Mouse (Mus musculus): ENCODE data around the gene Yrdc. TPM values are rescaled to one million over a fixed set of nuclear protein-coding genes. Genes with fewer than 3 reads are reported as not detected.

Gene Yrdc
- polyA plus RNA-seq, 1 experiment: 78.9 TPM

GRCm38 (mm10) chr4:124872719-124873118, 22.2 kb downstream of the Yrdc start:
- H3K27me3 ChIP-seq (ENCODE audit: control insufficient read depth, insufficient read depth, insufficient read length): no peaks in the 10 kb centered on the region
- no peaks in the 10 kb centered on the region for H3K79me2 ChIP-seq (ENCODE audit: control insufficient read depth, insufficient read depth)
- no peaks in the 10 kb centered on the region for H3K79me3 ChIP-seq (ENCODE audit: low read depth)
- no peak overlapping the region for H3ac ChIP-seq (ENCODE audit: control insufficient read depth, insufficient read length, low read depth)
- H3K4me3 ChIP-seq (ENCODE audit: insufficient read depth, poor library complexity, severe bottlenecking): no peak overlapping the region
- no peak for TF ChIP-seq FOSL1 (IDR thresholded peaks at IDR 0.05; ENCODE audit: insufficient read depth, low read length, poor library complexity, severe bottlenecking)
- no peaks in the 10 kb centered on the region for H3K36me3 ChIP-seq (ENCODE audit: control insufficient read depth, insufficient read depth)

- Histone ChIP-seq H3K79me2 (ENCODE audit: control insufficient read depth, insufficient read depth) (no peaks in the 10 kb centered on the region), H3K36me3 (ENCODE audit: control insufficient read depth, insufficient read depth) (no peaks in the 10 kb centered on the region), H3K79me3 (ENCODE audit: low read depth) (no peaks in the 10 kb centered on the region), H3ac (ENCODE audit: control insufficient read depth, insufficient read length, low read depth) (no peak within 1 kb of the TSS), H3K4me3 (ENCODE audit: insufficient read depth, poor library complexity, severe bottlenecking) (no peak within 1 kb of the TSS), H3K27me3 (ENCODE audit: control insufficient read depth, insufficient read depth, insufficient read length) (peaks cover 35% of the 10 kb centered on the region)
- TF ChIP-seq CEBPB (IDR thresholded peaks at IDR 0.05; ENCODE audit: low read depth): no peak
- TF ChIP-seq MYOD1 (IDR thresholded peaks at IDR 0.05; ENCODE audit: control insufficient read depth, insufficient read length, low read depth): no peak
- TF ChIP-seq FOSL1 (IDR thresholded peaks at IDR 0.05; ENCODE audit: insufficient read depth, low read length, poor library complexity, severe bottlenecking): no peak
- TF ChIP-seq USF1 (IDR thresholded peaks at IDR 0.05; ENCODE audit: low read depth): no peak
- TF ChIP-seq MAX (IDR thresholded peaks at IDR 0.05): no peak
- TF ChIP-seq MYOG (IDR thresholded peaks at IDR 0.05; ENCODE audit: control insufficient read depth, extremely low read depth, insufficient read length): no peak
- TF ChIP-seq CTCF (IDR thresholded peaks at IDR 0.05; ENCODE audit: control insufficient read depth, insufficient read depth, insufficient read length): no peak
These were observed 30.1 kb downstream of the Yrdc start, which contains the start of gene Epha10 for GRCm38 (mm10) chr4:124880599-124880998. Gene Epha10, plus strand, starts transcription at chr4:124880899.

GRCm38 (mm10) chr4:124881341-124881908, 30.9 kb downstream of the Yrdc start:
- Histone ChIP-seq H3K36me3 (ENCODE audit: control insufficient read depth, insufficient read depth) (no peaks in the 10 kb centered on the region), H3ac (ENCODE audit: control insufficient read depth, insufficient read length, low read depth) (no peak overlapping the region), H3K79me3 (ENCODE audit: low read depth) (no peaks in the 10 kb centered on the region), H3K4me3 (ENCODE audit: insufficient read depth, poor library complexity, severe bottlenecking) (no peak overlapping the region), H3K79me2 (ENCODE audit: control insufficient read depth, insufficient read depth) (no peaks in the 10 kb centered on the region), H3K27me3 (ENCODE audit: control insufficient read depth, insufficient read depth, insufficient read length) (peaks cover 43% of the 10 kb centered on the region)
- TF ChIP-seq MYOG (IDR thresholded peaks at IDR 0.05; ENCODE audit: control insufficient read depth, extremely low read depth, insufficient read length) (no peak), USF1 (IDR thresholded peaks at IDR 0.05; ENCODE audit: low read depth) (no peak), CEBPB (IDR thresholded peaks at IDR 0.05; ENCODE audit: low read depth) (no peak)

GRCm38 (mm10) chr4:124882151-124882729, 31.8 kb downstream of the Yrdc start:
- no peak for TF ChIP-seq CTCF (IDR thresholded peaks at IDR 0.05; ENCODE audit: control insufficient read depth, insufficient read depth, insufficient read length)
- no peaks in the 10 kb centered on the region for H3K79me3 ChIP-seq (ENCODE audit: low read depth)
- H3ac ChIP-seq (ENCODE audit: control insufficient read depth, insufficient read length, low read depth): no peak overlapping the region
- peaks cover 46% of the 10 kb centered on the region for H3K27me3 ChIP-seq (ENCODE audit: control insufficient read depth, insufficient read depth, insufficient read length)
- H3K36me3 ChIP-seq (ENCODE audit: control insufficient read depth, insufficient read depth): no peaks in the 10 kb centered on the region
- no peak overlapping the region for H3K4me3 ChIP-seq (ENCODE audit: insufficient read depth, poor library complexity, severe bottlenecking)
- no peaks in the 10 kb centered on the region for H3K79me2 ChIP-seq (ENCODE audit: control insufficient read depth, insufficient read depth)

- no peaks in the 10 kb centered on the region for H3K79me3 ChIP-seq (ENCODE audit: low read depth)
- peaks cover 53% of the 10 kb centered on the region for H3K27me3 ChIP-seq (ENCODE audit: control insufficient read depth, insufficient read depth, insufficient read length)
- H3ac ChIP-seq (ENCODE audit: control insufficient read depth, insufficient read length, low read depth): no peak overlapping the region
- H3K36me3 ChIP-seq (ENCODE audit: control insufficient read depth, insufficient read depth): no peaks in the 10 kb centered on the region
- TF ChIP-seq MYOG (IDR thresholded peaks at IDR 0.05; ENCODE audit: control insufficient read depth, extremely low read depth, insufficient read length): no peak
- no peak for TF ChIP-seq MYOD1 (IDR thresholded peaks at IDR 0.05; ENCODE audit: control insufficient read depth, insufficient read length, low read depth)
- no peak for TF ChIP-seq USF1 (IDR thresholded peaks at IDR 0.05; ENCODE audit: low read depth)
- TF ChIP-seq MAX (IDR thresholded peaks at IDR 0.05): no peak
- TF ChIP-seq FOSL1 (IDR thresholded peaks at IDR 0.05; ENCODE audit: insufficient read depth, low read length, poor library complexity, severe bottlenecking): no peak
- TF ChIP-seq CTCF (IDR thresholded peaks at IDR 0.05; ENCODE audit: control insufficient read depth, insufficient read depth, insufficient read length): no peak
- no peak for TF ChIP-seq CEBPB (IDR thresholded peaks at IDR 0.05; ENCODE audit: low read depth)
- no peaks in the 10 kb centered on the region for H3K79me2 ChIP-seq (ENCODE audit: control insufficient read depth, insufficient read depth)
- H3K4me3 ChIP-seq (ENCODE audit: insufficient read depth, poor library complexity, severe bottlenecking): no peak overlapping the region
These were observed 38.2 kb downstream of the Yrdc start for GRCm38 (mm10) chr4:124888702-124889101.

- Histone ChIP-seq H3K79me2 (ENCODE audit: control insufficient read depth, insufficient read depth) (no peaks in the 10 kb centered on the region), H3K36me3 (ENCODE audit: control insufficient read depth, insufficient read depth) (no peaks in the 10 kb centered on the region), H3K4me3 (ENCODE audit: insufficient read depth, poor library complexity, severe bottlenecking) (no peak overlapping the region), H3K79me3 (ENCODE audit: low read depth) (no peaks in the 10 kb centered on the region), H3ac (ENCODE audit: control insufficient read depth, insufficient read length, low read depth) (no peak overlapping the region), H3K27me3 (ENCODE audit: control insufficient read depth, insufficient read depth, insufficient read length) (peaks cover 62% of the 10 kb centered on the region)
- TF ChIP-seq MAX (IDR thresholded peaks at IDR 0.05) (no peak), USF1 (IDR thresholded peaks at IDR 0.05; ENCODE audit: low read depth) (no peak), CTCF (IDR thresholded peaks at IDR 0.05; ENCODE audit: control insufficient read depth, insufficient read depth, insufficient read length) (no peak), MYOD1 (IDR thresholded peaks at IDR 0.05; ENCODE audit: control insufficient read depth, insufficient read length, low read depth) (no peak), CEBPB (IDR thresholded peaks at IDR 0.05; ENCODE audit: low read depth) (no peak), FOSL1 (IDR thresholded peaks at IDR 0.05; ENCODE audit: insufficient read depth, low read length, poor library complexity, severe bottlenecking) (no peak), MYOG (IDR thresholded peaks at IDR 0.05; ENCODE audit: control insufficient read depth, extremely low read depth, insufficient read length) (no peak)
These were observed 39.5 kb downstream of the Yrdc start for GRCm38 (mm10) chr4:124889935-124890334.
